ENCODE assay signal across 9 mouse cellular contexts in genomic region chr2:180879365-180880067, GRCm38 (mm10). TPM values are rescaled to one million over a fixed set of nuclear protein-coding genes. Genes with fewer than 3 reads are reported as not detected.
A peak's percentile ranks its signal among the peaks of the same experiment; 100 is the strongest.
DNase-seq lines count a peak whose midpoint lies in the region; ATAC-seq and TF ChIP-seq lines count a peak whose summit lies in the region.
"Had no signal": no experiment of that assay in that cellular context is flagged by ENCODE, and none has a peak within 500 bp of the region (broad histone marks: within the 10 kb centered on the region; RNA-seq: fewer than 3 reads in every experiment).

No protein-coding gene starts in this region.

- H3K9me3 ChIP-seq in hindbrain, embryonic 14.5 days (ENCODE audit: control insufficient read depth, low read length), result no peaks in the 10 kb centered on the region
- no peaks in the 10 kb centered on the region for H3K9me3 ChIP-seq in midbrain, embryonic 10.5 days (replicated peaks)
- H3K9me3 ChIP-seq in limb, embryonic 10.5 days (replicated peaks), result no peaks in the 10 kb centered on the region

- H3K4me3 ChIP-seq in cortical plate, adult 2 months (ENCODE audit: insufficient read depth, low read length), result no peak overlapping the region
- no peak overlapping the region for H3K4me3 ChIP-seq in hindbrain, embryonic 14.5 days (replicated peaks; ENCODE audit: low read length)
- peak overlapping the region; percentile 5; the same call in 1 of the 2 replicates for H3K4me3 ChIP-seq in midbrain, embryonic 10.5 days
- H3K4me3 ChIP-seq in limb, embryonic 10.5 days, result no peak overlapping the region

- H3K4me1 ChIP-seq in cortical plate, adult 2 months (ENCODE audit: control insufficient read depth, insufficient read depth, low read length), result peaks cover 4% of the 10 kb centered on the region
- peaks cover 28% of the 10 kb centered on the region for H3K4me1 ChIP-seq in hindbrain, embryonic 14.5 days (replicated peaks; ENCODE audit: control insufficient read depth, insufficient read depth, low read length)
- peaks cover 44% of the 10 kb centered on the region for H3K4me1 ChIP-seq in midbrain, embryonic 10.5 days
- H3K4me1 ChIP-seq in limb, embryonic 10.5 days, result peaks cover 5% of the 10 kb centered on the region; the same call in 1 of the 2 replicates

- DNase-seq in brain, adult 2 months (ENCODE audit: low read depth, low spot score), result peak; percentile 95
- peak; percentile 77 for DNase-seq in hindbrain, embryonic 14.5 days (ENCODE audit: low spot score)
- peak; percentile 69 for DNase-seq in midbrain, embryonic 10.5 days (ENCODE audit: low spot score)
- DNase-seq in urinary bladder, adult 18-20 months (ENCODE audit: low spot score in 2 of 2), result no peak
- DNase-seq in limb, embryonic 10.5 days (ENCODE audit: low spot score), result no peak

- H3K27me3 ChIP-seq in hindbrain, embryonic 14.5 days (ENCODE audit: control insufficient read depth, insufficient read depth, low read length), result no peaks in the 10 kb centered on the region
- no peaks in the 10 kb centered on the region for H3K27me3 ChIP-seq in midbrain, embryonic 10.5 days (ENCODE audit: low read depth, poor library complexity, severe bottlenecking)
- H3K27me3 ChIP-seq in limb, embryonic 10.5 days (ENCODE audit: low read depth, poor library complexity, severe bottlenecking), result no peaks in the 10 kb centered on the region

- peak; percentile 93 for ATAC-seq in hindbrain, embryonic 14.5 days (ENCODE audit: low FRiP score)
- no peak for ATAC-seq in erythroblast, adult 5-6 weeks (replicated peaks; ENCODE audit: low FRiP score, poor library complexity, severe bottlenecking)
- no peak for ATAC-seq in megakaryocyte, adult 5-6 weeks (ENCODE audit: poor library complexity, severe bottlenecking)

- H3K27ac ChIP-seq in cortical plate, adult 2 months (ENCODE audit: insufficient read depth, low read length), result 0 out of 2 replicates have a peak overlapping the region, but pooled peaks have one; percentile 17
- peak overlapping the region; percentile 66 for H3K27ac ChIP-seq in hindbrain, embryonic 14.5 days
- peak overlapping the region; percentile 52; the same call in 1 of the 2 replicates for H3K27ac ChIP-seq in midbrain, embryonic 10.5 days (replicated peaks)
- H3K27ac ChIP-seq in limb, embryonic 10.5 days, result no peak overlapping the region

- H3K9ac ChIP-seq in hindbrain, embryonic 14.5 days, result no peak overlapping the region

- no peaks in the 10 kb centered on the region for H3K36me3 ChIP-seq in hindbrain, embryonic 14.5 days (replicated peaks; ENCODE audit: control insufficient read depth, insufficient read depth)
- peaks cover 81% of the 10 kb centered on the region for H3K36me3 ChIP-seq in midbrain, embryonic 10.5 days
- H3K36me3 ChIP-seq in limb, embryonic 10.5 days, result no peaks in the 10 kb centered on the region

- TF ChIP-seq POLR2A in cortical plate, adult 2 months (IDR thresholded peaks at IDR 0.05; ENCODE audit: extremely low read depth, insufficient read depth, low read length), result peak; percentile 36; the same call in 1 of the 2 replicates

- peak overlapping the region; percentile 18; the same call in 1 of the 2 replicates for H3K4me2 ChIP-seq in hindbrain, embryonic 14.5 days (replicated peaks)

- 16% methylated on average over 7 of the region's 7 CpGs for WGBS in hindbrain, embryonic 14.5 days
- 35% methylated on average over 7 of the region's 7 CpGs for WGBS in midbrain, embryonic 10.5 days
- 59% methylated on average over 7 of the region's 7 CpGs for WGBS in limb, embryonic 10.5 days

- TF ChIP-seq CTCF in cortical plate, adult 2 months (IDR thresholded peaks at IDR 0.05; ENCODE audit: extremely low read depth, insufficient read depth, low read length), result no peak

RNA-seq across cellular contexts. Expression of gene Ythdf1, which starts 41.2 kb away (rescaled TPM):
- polyA plus RNA-seq in cortical plate, adult 2 months (2012; rRNA removed), result 45.2 and 49.1 TPM in 2 replicates
- 50.0 and 56.6 TPM in 2 replicates for polyA plus RNA-seq in hindbrain, embryonic 14.5 days (2014; fragmentation: Nextera tagmentation; extraction: Ambion mirVana)
- polyA plus RNA-seq in midbrain, embryonic 10.5 days (2016; fragmentation: Nextera tagmentation; extraction: Ambion mirVana), result 51.9 and 61.4 TPM in 2 replicates
- 15.0 and 17.3 TPM in 2 replicates for total RNA-seq in erythroblast, adult 5-6 weeks (2015; ENCODE audit: low replicate concordance)
- total RNA-seq in erythroblast, adult 5-6 weeks (2017; ENCODE audit: low replicate concordance), result 7.0 and 11.8 TPM in 2 replicates
- total RNA-seq in megakaryocyte, adult 5-6 weeks (2015), result 54.2 and 55.4 TPM in 2 replicates
- 24.1 and 26.0 TPM in 2 replicates for total RNA-seq in megakaryocyte, adult 5-6 weeks (2017)
- polyA plus RNA-seq in limb, embryonic 10.5 days (2016; fragmentation: Nextera tagmentation; extraction: Ambion mirVana), result 76.4 and 77.8 TPM in 2 replicates

RNA-seq across cellular contexts. Expression of gene Birc7, which starts 49.3 kb away (rescaled TPM):
- polyA plus RNA-seq in cortical plate, adult 2 months (2012; rRNA removed), result 0.23 and 0.32 TPM in 2 replicates
- 0.33 TPM in 1 of 2 replicates, not detected in the other for polyA plus RNA-seq in hindbrain, embryonic 14.5 days (2014; fragmentation: Nextera tagmentation; extraction: Ambion mirVana)
- polyA plus RNA-seq in midbrain, embryonic 10.5 days (2016; fragmentation: Nextera tagmentation; extraction: Ambion mirVana), result 0.48 and 0.56 TPM in 2 replicates
- total RNA-seq in erythroblast, adult 5-6 weeks (2015; ENCODE audit: low replicate concordance), result not detected in 2 replicates
- total RNA-seq in erythroblast, adult 5-6 weeks (2017; ENCODE audit: low replicate concordance), result not detected in 2 replicates
- total RNA-seq in megakaryocyte, adult 5-6 weeks (2015), result not detected in 2 replicates
- not detected in 2 replicates for total RNA-seq in megakaryocyte, adult 5-6 weeks (2017)
- polyA plus RNA-seq in limb, embryonic 10.5 days (2016; fragmentation: Nextera tagmentation; extraction: Ambion mirVana), result not detected in 2 replicates
- polyA plus RNA-seq: liver, embryonic 16.5 days had no signal

Comparison
In these comparisons a context has a peak if more than half of its experiments do, and no peak if none do; other contexts are left out.
1. DNase-seq: peak in brain, adult 2 months (single experiment), hindbrain, embryonic 14.5 days (single experiment) and midbrain, embryonic 10.5 days (single experiment); none in urinary bladder, adult 18-20 months (0 of 2) and limb, embryonic 10.5 days (single experiment).